Mouse (Mus musculus) lung, embryonic 14.5 days (tissue): ENCODE measurements around the gene Rtl10. TPM values are rescaled to one million over a fixed set of nuclear protein-coding genes. Genes with fewer than 3 reads are reported as not detected.
A peak's percentile ranks its signal among the peaks of the same experiment; 100 is the strongest.

Experiments used
- ATAC-seq: fragments of 200-750 bp; cut with Nextera tagmentation; 2 replicates; pipeline ENCODE4 v1.8.0; 2017; ENCODE audit warnings: mild to moderate bottlenecking, moderate TSS enrichment, moderate library complexity; ENCODE audit not compliant: insufficient read depth
- DNase-seq: peaks from one replicate; pipeline ENCODE4 v3.0.0-alpha.2; 2015
- H3K27ac ChIP-seq: fragments of 300-500 bp; sonication (generic); 2 replicates; pipeline ENCODE4 v1.5.1; 2014; ENCODE audit warnings: low read depth, mild to moderate bottlenecking, moderate library complexity
- H3K27me3 ChIP-seq: fragments of 300-500 bp; sonication (generic); 2 replicates; pipeline ENCODE4 v1.6.1; 2014; ENCODE audit warnings: low read length, control low read depth; ENCODE audit not compliant: insufficient read depth
- H3K36me3 ChIP-seq: fragments of 300-500 bp; sonication (generic); 2 replicates; pipeline ENCODE4 v1.6.1; 2014; ENCODE audit warnings: control low read depth; ENCODE audit not compliant: insufficient read depth
- H3K4me1 ChIP-seq: fragments of 300-500 bp; sonication (generic); 2 replicates; pipeline ENCODE4 v1.6.1; 2014; ENCODE audit warnings: antibody characterized with exemption, control low read depth; ENCODE audit not compliant: insufficient read depth
- H3K4me2 ChIP-seq: fragments of 300-500 bp; sonication (generic); 2 replicates; pipeline ENCODE4 v1.6.1; 2014; ENCODE audit warnings: mild to moderate bottlenecking
- H3K4me3 ChIP-seq: fragments of 300-500 bp; sonication (generic); 2 replicates; pipeline ENCODE4 v1.5.1; 2014; ENCODE audit warnings: low read depth, low read length
- H3K9ac ChIP-seq: fragments of 300-500 bp; sonication (generic); 2 replicates; pipeline ENCODE4 v1.6.1; 2014
- H3K9me3 ChIP-seq: fragments of 300-500 bp; sonication (generic); 2 replicates; pipeline ENCODE4 v1.6.1; 2016; ENCODE audit warnings: low read depth, low read length, control low read depth
- CTCF ChIP-seq: IDR thresholded peaks from 2 replicates; pipeline ENCODE4 v1.5.1; 2016; ENCODE audit warnings: antibody characterized with exemption, low read depth
- WGBS: fragments of 180-500 bp; shearing (Covaris S2); extraction: QIAGEN DNeasy Blood & Tissue Kit; methylation state at CpG from one replicate; pipeline ENCODE4 v1.1.7; 2014; 5-methylcytosine and 5-hydroxymethylcytosine counted together
- polyA plus RNA-seq: library from polyadenylated mRNA; unstranded; fragments of >200 nt; fragmentation: Nextera tagmentation; extraction: Ambion mirVana; gene quantifications from 2 replicates; pipeline ENCODE4 v1.2.1, GENCODE M21; 2014

Rtl10 gene
- polyA plus RNA-seq, 1 experiment from 2014 or later: 4.8 TPM

DNA sequence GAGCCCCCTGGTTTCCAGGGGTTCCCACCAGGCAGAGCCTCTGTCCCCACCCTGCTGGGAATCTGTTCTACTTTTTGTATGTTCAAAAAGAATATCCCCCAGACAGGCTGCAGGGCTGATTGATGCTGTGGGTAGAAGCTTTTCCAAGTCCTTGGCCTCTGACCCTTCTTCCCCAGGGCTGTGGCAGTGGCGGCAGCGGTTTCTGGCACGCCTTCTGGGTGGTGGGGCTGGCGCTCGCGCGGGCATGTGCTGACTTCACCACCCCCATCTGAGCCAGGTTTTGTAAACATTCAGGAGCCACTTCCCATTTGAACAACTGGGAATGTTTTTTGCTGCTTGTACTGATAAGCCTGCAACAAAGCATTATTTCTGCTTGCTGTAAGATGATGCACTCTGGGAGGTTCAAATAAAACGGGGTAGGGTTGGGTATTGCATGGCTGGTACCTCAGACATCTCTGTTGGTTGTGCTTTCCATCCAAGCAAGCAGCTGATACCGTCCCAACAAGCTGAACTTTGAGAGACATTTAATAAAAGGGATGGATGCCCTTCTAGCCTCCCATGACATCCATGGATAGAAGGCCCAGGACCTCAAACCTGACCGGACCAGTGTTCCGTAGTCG, 39.3 kb upstream of the Rtl10 start:
- Histone ChIP-seq H3K9me3 (no peaks in the 10 kb centered on the region), H3K9ac (peak overlapping the region; percentile 14; the same call in 1 of the 2 replicates), H3K4me3 (no peak overlapping the region), H3K36me3 (peaks cover 16% of the 10 kb centered on the region), H3K27me3 (no peaks in the 10 kb centered on the region), H3K4me2 (peak overlapping the region; percentile 31; the same call in 1 of the 2 replicates), H3K4me1 (peaks cover 14% of the 10 kb centered on the region), H3K27ac (peak overlapping the region; percentile 62; the same call in 1 of the 2 replicates)
- WGBS: 7% methylated on average over 12 of the region's 12 CpGs
- no peak for TF ChIP-seq CTCF
- ATAC-seq: peak; percentile 35; the same call in 1 of the 2 replicates
- peak; percentile 65 for DNase-seq

DNA sequence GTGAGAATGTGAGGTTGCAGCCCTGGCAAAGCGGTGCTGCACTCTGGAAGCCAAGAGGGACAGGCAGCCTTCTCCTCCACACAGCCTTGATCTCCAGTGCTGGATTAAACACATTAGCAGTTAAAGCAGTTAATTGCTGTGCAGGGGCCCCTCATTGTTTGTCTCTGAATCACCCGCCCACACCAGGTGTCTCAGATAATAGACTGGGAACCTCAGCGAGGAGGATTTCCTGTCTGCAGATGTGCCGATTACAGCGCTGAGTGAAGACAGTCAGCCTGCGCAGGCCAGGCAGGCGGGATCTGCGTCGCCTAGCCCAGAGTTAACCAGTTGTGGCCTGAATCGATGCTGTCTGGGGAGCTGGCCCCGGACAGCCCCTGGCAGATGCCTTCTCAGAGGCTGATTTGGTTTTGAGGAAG, 38.7 kb upstream of the Rtl10 start:
- peaks cover 16% of the 10 kb centered on the region for H3K36me3 ChIP-seq
- DNase-seq (peak; percentile 78), ATAC-seq (peak; percentile 72)
- no peaks in the 10 kb centered on the region for H3K9me3 ChIP-seq
- H3K27me3 ChIP-seq: no peaks in the 10 kb centered on the region
- H3K4me3 ChIP-seq: no peak overlapping the region
- H3K4me1 ChIP-seq: peaks cover 14% of the 10 kb centered on the region
- no peak for TF ChIP-seq CTCF
- peak overlapping the region; percentile 14; the same call in 1 of the 2 replicates for H3K9ac ChIP-seq
- peak overlapping the region; percentile 62; the same call in 1 of the 2 replicates for H3K27ac ChIP-seq
- H3K4me2 ChIP-seq: peak overlapping the region; percentile 31; the same call in 1 of the 2 replicates
- WGBS: 5% methylated on average over 11 of the region's 11 CpGs

DNA sequence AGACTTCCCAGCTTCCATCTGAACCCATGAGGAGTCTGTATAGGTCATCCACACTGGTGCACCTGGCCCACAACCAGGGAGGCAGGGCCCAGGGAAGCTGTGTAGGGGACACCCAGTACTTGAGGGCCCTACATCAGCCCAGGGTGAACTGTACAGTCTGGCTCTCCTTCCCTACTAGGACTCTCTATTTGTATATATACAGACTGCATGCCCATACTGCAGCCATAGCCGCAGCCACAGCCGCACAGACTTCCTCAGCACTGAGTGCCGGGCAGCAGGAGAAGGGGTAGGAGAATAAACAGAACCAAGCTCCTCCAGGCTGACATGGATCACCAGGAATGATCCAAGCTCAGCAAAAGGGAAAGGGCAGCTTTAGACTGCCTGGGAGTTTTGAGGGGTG, 37.9 kb upstream of the Rtl10 start:
- no peak for DNase-seq
- peaks cover 16% of the 10 kb centered on the region for H3K36me3 ChIP-seq
- H3K4me2 ChIP-seq: no peak overlapping the region
- H3K27me3 ChIP-seq: no peaks in the 10 kb centered on the region
- no peak for ATAC-seq
- no peaks in the 10 kb centered on the region for H3K9me3 ChIP-seq
- peaks cover 14% of the 10 kb centered on the region for H3K4me1 ChIP-seq
- 68% methylated on average over 3 of the region's 3 CpGs for WGBS
- no peak overlapping the region for H3K9ac ChIP-seq
- no peak overlapping the region for H3K27ac ChIP-seq
- no peak for TF ChIP-seq CTCF
- H3K4me3 ChIP-seq: no peak overlapping the region

DNA sequence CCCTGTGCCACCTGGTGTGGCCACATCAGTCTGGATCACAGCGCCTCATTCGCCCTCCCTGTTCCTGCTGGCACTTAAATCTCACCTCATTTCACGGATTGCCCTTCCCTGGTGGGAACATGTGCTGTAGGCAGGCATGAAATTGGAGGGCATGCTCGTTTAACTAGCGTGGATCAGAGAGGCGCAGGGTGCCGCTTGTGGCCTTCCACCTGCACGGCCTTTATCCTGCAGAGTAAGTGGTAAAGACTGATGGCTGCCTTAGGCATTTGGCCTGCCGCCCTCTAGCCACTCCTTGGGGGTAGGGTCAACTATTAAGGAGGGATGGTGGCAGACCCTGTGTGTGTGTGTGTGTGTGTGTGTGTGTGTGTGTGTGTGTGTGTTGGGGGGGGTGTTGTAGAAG, 36.7 kb upstream of the Rtl10 start:
- Histone ChIP-seq H3K4me3 (no peak overlapping the region), H3K27me3 (no peaks in the 10 kb centered on the region), H3K9ac (no peak overlapping the region), H3K4me2 (no peak overlapping the region), H3K27ac (no peak overlapping the region), H3K36me3 (peaks cover 11% of the 10 kb centered on the region), H3K4me1 (peaks cover 14% of the 10 kb centered on the region), H3K9me3 (no peaks in the 10 kb centered on the region)
- TF ChIP-seq CTCF: no peak
- 73% methylated on average over 9 of the region's 9 CpGs for WGBS
- DNase-seq: no peak
- ATAC-seq: no peak

DNA sequence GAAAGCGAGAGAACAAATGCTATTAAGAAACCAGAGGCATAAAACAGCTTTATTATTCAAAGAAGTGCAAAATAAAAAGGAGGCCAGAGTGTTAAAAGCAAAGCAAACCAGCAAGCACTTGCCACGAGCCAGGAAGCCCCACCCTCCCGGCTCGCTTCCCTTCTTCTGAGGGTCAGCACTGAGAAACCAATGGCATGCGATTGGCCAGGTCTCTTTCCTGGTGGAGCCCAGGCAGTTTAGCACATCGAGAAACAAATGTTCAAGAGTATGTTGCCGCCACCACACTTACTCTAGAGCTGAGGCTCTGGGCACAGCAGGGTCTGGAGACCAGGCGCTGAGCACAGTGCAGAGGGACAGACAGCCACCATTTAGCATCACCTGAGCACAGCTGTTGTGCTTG, 36.1 kb upstream of the Rtl10 start:
- no peak overlapping the region for H3K4me3 ChIP-seq
- 0 out of 2 replicates have a peak, but pooled peaks cover 6% of the 10 kb centered on the region for H3K36me3 ChIP-seq
- H3K27ac ChIP-seq: no peak overlapping the region
- no peaks in the 10 kb centered on the region for H3K9me3 ChIP-seq
- peak; percentile 27 for DNase-seq
- H3K27me3 ChIP-seq: no peaks in the 10 kb centered on the region
- H3K4me2 ChIP-seq: no peak overlapping the region
- H3K9ac ChIP-seq: no peak overlapping the region
- no peak for ATAC-seq
- no peak for TF ChIP-seq CTCF
- H3K4me1 ChIP-seq: peaks cover 14% of the 10 kb centered on the region
- WGBS: 45% methylated on average over 8 of the region's 8 CpGs

DNA sequence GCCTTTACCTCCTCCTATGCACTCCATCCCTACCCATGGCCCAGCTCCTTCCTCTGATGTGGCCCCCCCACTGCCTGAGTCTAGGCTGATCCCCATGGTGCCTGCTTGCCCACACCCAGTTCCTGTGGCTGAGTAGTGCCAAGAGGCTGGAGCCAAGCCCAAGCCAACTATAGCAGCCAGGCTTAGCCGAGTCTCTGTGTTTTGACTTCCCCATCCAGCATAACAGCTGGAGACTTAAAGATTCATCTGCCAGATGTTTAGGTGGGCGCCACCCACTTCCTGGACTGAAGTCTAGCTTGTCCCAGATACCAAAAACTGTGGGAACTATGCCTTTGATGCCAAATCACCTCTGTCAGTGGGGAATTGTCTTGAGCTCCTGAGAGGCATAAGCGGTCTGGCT, 34.4 kb upstream of the Rtl10 start:
- H3K9ac ChIP-seq: no peak overlapping the region
- no peak overlapping the region for H3K4me2 ChIP-seq
- TF ChIP-seq CTCF: no peak
- no peaks in the 10 kb centered on the region for H3K36me3 ChIP-seq
- H3K4me3 ChIP-seq: no peak overlapping the region
- 58% methylated on average over 3 of the region's 3 CpGs for WGBS
- H3K27ac ChIP-seq: no peak overlapping the region
- peaks cover 10% of the 10 kb centered on the region for H3K4me1 ChIP-seq
- no peaks in the 10 kb centered on the region for H3K9me3 ChIP-seq
- DNase-seq: peak; percentile 38
- no peak for ATAC-seq
- H3K27me3 ChIP-seq: no peaks in the 10 kb centered on the region

DNA sequence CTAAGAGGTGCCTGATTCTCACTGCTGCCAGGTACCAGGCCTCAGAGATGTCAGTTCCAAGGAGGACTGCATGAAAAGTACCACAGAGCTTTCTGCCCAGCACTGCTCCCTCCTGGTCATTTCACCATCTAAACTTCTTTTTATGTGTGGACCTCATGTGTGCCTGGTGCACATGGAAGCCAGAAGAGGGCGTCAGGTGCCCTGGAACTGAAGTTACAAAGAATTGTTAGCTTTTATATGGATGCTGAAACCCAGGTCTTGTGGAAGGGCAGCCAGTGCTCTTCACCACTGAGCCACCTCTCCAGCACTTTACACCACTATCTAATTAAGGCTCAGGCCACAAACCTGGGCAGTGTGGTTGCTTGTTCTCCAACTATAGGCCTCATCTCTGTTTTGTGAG, 27.9 kb upstream of the Rtl10 start:
- H3K4me2 ChIP-seq: no peak overlapping the region
- H3K36me3 ChIP-seq: 0 out of 2 replicates have a peak, but pooled peaks cover 3% of the 10 kb centered on the region
- no peak for ATAC-seq
- 0 out of 2 replicates have a peak, but pooled peaks cover 3% of the 10 kb centered on the region for H3K4me1 ChIP-seq
- 46% methylated on average over 1 of the region's 1 CpGs for WGBS
- H3K9me3 ChIP-seq: no peaks in the 10 kb centered on the region
- peak; percentile 36; the same call in 1 of the 2 replicates for TF ChIP-seq CTCF
- H3K27ac ChIP-seq: no peak overlapping the region
- DNase-seq: peak; percentile 44
- no peaks in the 10 kb centered on the region for H3K27me3 ChIP-seq
- no peak overlapping the region for H3K4me3 ChIP-seq
- H3K9ac ChIP-seq: no peak overlapping the region
